Mouse (Mus musculus): Measurements from ENCODE around the gene Heatr4.

- TF ChIP-seq CTCF (IDR thresholded peaks at IDR 0.05; ENCODE audit: borderline replicate concordance, insufficient read depth, low read depth, low read length) = no peak
- TF ChIP-seq POLR2A (IDR thresholded peaks at IDR 0.05; ENCODE audit: borderline replicate concordance, insufficient read depth, low read length) = no peak
These were observed 12.6 kb upstream of the Heatr4 start for GRCm38 (mm10) chr12:83997221-83997620.

Measured in cerebellum, adult 2 months (tissue).